Comparison of ENCODE assay signal across 8 mouse cellular contexts in the genomic region with DNA sequence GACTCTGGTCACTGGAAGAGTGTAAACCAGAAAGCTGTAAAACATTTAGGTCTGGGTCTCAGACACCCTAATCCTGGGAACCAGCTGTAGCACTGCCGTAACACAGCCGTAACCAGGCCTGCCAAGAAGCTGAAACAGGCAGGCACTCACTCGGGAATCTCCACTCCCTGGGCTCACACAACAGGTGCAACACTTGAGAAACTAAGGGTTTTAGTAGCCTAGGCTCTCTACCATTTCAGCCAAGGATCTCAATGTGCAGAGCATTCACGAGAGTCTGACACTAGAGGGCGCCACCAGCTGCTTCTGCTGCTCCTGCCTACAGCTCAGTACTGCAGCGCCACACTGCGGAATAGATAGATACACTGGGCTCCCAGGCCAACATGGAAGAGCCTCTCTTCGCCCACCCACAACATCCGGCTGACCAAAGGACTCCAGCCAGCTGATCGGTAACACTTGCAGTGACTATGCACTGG. TPM values are rescaled to one million over a fixed set of nuclear protein-coding genes. Genes with fewer than 3 reads are reported as not detected.
DNase-seq lines count a peak whose midpoint lies in the region; ATAC-seq lines count a peak whose summit lies in the region.

No protein-coding gene starts in this region.

- H3K4me1 ChIP-seq in intestine, embryonic 14.5 days (replicated peaks; ENCODE audit: control insufficient read depth, insufficient read depth, low read length) = no peaks in the 10 kb centered on the region

- H3K27ac ChIP-seq in intestine, embryonic 14.5 days (ENCODE audit: low read depth) = no peak overlapping the region

- 15% methylated on average over 10 of the region's 10 CpGs for WGBS in intestine, embryonic 14.5 days

- H3K9ac ChIP-seq in intestine, embryonic 14.5 days (ENCODE audit: low read length) = no peak overlapping the region

- peak; percentile 82 to 93 for DNase-seq in adrenal gland, adult (ENCODE audit: inconsistent age in 2 of 2, low spot score in 1 of 2)
- peak; percentile 96 for DNase-seq in embryo, embryonic 10 days (ENCODE audit: low spot score)
- DNase-seq in gastrocnemius, postnatal 14 days = peak; percentile 90
- peak; percentile 91 for DNase-seq in intestine, embryonic 14.5 days (ENCODE audit: low spot score)
- peak; percentile 86 to 93 for DNase-seq in left cerebral cortex, postnatal 10 days (ENCODE audit: extremely low spot score in 1 of 2, low spot score in 2 of 2)
- DNase-seq in right cerebral cortex, postnatal 14 days = peak; percentile 97
- DNase-seq in urinary bladder, postnatal 4 days (ENCODE audit: low spot score in 2 of 2) = peak; percentile 75 to 89

- H3K4me2 ChIP-seq in intestine, embryonic 14.5 days (ENCODE audit: low read length) = peak overlapping the region; percentile 22

- H3K36me3 ChIP-seq in intestine, embryonic 14.5 days (ENCODE audit: control insufficient read depth, insufficient read depth, low read length) = no peaks in the 10 kb centered on the region

- ATAC-seq in intestine, embryonic 14.5 days (replicated peaks; ENCODE audit: low FRiP score, low TSS enrichment, low read depth) = no peak
- ATAC-seq in megakaryocyte-erythroid progenitor cell, adult 5-6 weeks (replicated peaks; ENCODE audit: low FRiP score, low TSS enrichment, poor library complexity, severe bottlenecking) = peak; percentile 96

- H3K9me3 ChIP-seq in intestine, embryonic 14.5 days (ENCODE audit: control insufficient read depth, low read length) = no peaks in the 10 kb centered on the region

- H3K27me3 ChIP-seq in intestine, embryonic 14.5 days (replicated peaks; ENCODE audit: control insufficient read depth, insufficient read depth, low read length) = no peaks in the 10 kb centered on the region

- H3K4me3 ChIP-seq in intestine, embryonic 14.5 days (ENCODE audit: low read depth, low read length) = no peak overlapping the region

- intact Hi-C loops in gastrocnemius, postnatal 14 days (cut with DNase I; ENCODE audit: low total_unique reads) = no loop called here
- intact Hi-C loops in left cerebral cortex, postnatal 10 days (cut with DNase I) = loop anchor here (2.0 kb wide), 1 partner anchor 78 kb away; no protein-coding TSS in a partner anchor

RNA-seq across cellular contexts. Expression of gene Plet1, which starts 42.0 kb away (rescaled TPM):
- total RNA-seq in gastrocnemius, postnatal 14 days (2021) = not detected
- polyA plus RNA-seq in intestine, embryonic 14.5 days (2014; fragmentation: Nextera tagmentation; extraction: Ambion mirVana) = 1.7 and 1.9 TPM in 2 replicates
- not detected for total RNA-seq in left cerebral cortex, postnatal 10 days (2021)
- not detected in 2 replicates for total RNA-seq in megakaryocyte-erythroid progenitor cell, adult 5-6 weeks (2014; fragmentation: Nextera tagmentation)
- not detected in 2 replicates for total RNA-seq in megakaryocyte-erythroid progenitor cell, adult 5-6 weeks (2017)
